Mouse (Mus musculus) macrophage (primary cell): ENCODE measurements around the gene Tmem132a. TPM values are rescaled to one million over a fixed set of nuclear protein-coding genes. Genes with fewer than 3 reads are reported as not detected.

Experiments used
- H3K27ac ChIP-seq: fragments of 350-480 bp; formaldehyde crosslinking; 2 replicates; pipeline ENCODE4 v1.9.0; 2021
- H3K36me3 ChIP-seq: fragments of 350-480 bp; formaldehyde crosslinking; 2 replicates; pipeline ENCODE4 v1.9.0; 2021; ENCODE audit errors: inconsistent target
- H3K4me3 ChIP-seq: fragments of 350-480 bp; formaldehyde crosslinking; 2 replicates; pipeline ENCODE4 v1.9.0; 2021; ENCODE audit errors: inconsistent target
- H3K79me2 ChIP-seq: fragments of 350-480 bp; formaldehyde crosslinking; 2 replicates; pipeline ENCODE4 v1.9.0; 2021; ENCODE audit errors: inconsistent target
- WGBS: methylation state at CpG from one replicate; pipeline ENCODE4 v1.1.7; 2026; ENCODE audit warnings: inconsistent platforms; ENCODE audit not compliant: missing documents; 5-methylcytosine and 5-hydroxymethylcytosine counted together
- polyA plus RNA-seq: library from polyadenylated mRNA; stranded (reverse); fragments of 250-400 nt; gene quantifications from 3 replicates; pipeline ENCODE4 v1.2.4, GENCODE M21; 2018; ENCODE audit warnings: inconsistent platforms
- total RNA-seq, 78 experiments: library from RNA; depleted of rRNA; stranded (reverse); fragments of 250-400 nt; gene quantifications; 1 replicate in 9 of 78; 2 replicates in 24 of 78; 3 replicates in 43 of 78; 4 replicates in 2 of 78; pipeline ENCODE4 v1.2.4; 2018; ENCODE audit warnings: inconsistent platforms in 56 of 78

Gene Tmem132a
- 10 to 100 TPM in 10 of 26 experiments, 1 to 10 TPM in 16; 5.0 to 17.4 (median 7.9) TPM for total RNA-seq (2018; cell fraction: chromatin; rRNA removed)
- total RNA-seq (2018; cell fraction: cytosol; rRNA removed), result 10 to 100 TPM in 1 of 26 experiments, 1 to 10 TPM in 25; 2.0 to 11.2 (median 6.0) TPM
- 10 to 100 TPM in 15 of 26 experiments, 1 to 10 TPM in 11; 4.9 to 32.2 (median 12.9) TPM for total RNA-seq (2018; cell fraction: nucleus; rRNA removed)
- 6.0 to 22.3 TPM (median 10.1 TPM) in 3 replicates for polyA plus RNA-seq

DNA sequence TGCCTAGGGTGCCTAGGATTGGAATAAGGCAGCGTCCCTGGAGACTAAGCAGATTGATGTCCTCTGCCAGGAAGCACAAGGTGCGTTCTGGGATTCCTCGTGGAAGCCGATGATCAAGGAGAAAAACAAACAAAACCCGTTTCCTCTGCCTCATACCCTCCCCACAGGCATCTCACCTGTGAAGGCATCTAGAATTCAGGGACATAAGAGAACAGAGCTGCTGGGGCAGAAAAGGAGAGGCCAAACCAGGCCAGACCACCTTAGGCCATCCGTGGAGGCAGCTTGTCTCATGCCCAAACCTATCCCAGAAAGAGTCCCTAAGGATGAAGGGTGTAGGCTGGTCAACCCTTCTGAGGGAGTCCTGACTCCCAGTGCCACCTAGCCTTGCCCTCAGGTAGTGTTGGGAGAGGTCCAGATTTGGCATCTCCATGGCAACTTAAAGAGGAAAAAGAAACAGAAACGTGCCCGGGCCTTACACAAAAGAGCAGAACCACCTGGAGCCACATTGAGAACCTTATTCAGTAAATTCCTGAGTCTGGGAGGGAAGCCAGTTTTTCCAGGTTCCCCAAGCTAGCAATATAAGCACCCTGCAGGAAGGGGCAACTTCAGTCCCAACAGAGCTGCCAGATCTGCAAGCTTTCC lies at the start of gene Tmem132a:
TSS of gene Tmem132a (minus strand) at position 55 of the 642 bp plus-strand sequence.
- Histone ChIP-seq H3K79me2 (peaks cover under 1% of the 10 kb centered on the region; the same call in 1 of the 2 replicates), H3K4me3 (peak within 1 kb of the TSS; percentile 25), H3K27ac (no peak within 1 kb of the TSS), H3K36me3 (peaks cover 27% of the 10 kb centered on the region; the same call in 1 of the 2 replicates)
- 36% methylated on average over 8 of the region's 8 CpGs for WGBS

DNA sequence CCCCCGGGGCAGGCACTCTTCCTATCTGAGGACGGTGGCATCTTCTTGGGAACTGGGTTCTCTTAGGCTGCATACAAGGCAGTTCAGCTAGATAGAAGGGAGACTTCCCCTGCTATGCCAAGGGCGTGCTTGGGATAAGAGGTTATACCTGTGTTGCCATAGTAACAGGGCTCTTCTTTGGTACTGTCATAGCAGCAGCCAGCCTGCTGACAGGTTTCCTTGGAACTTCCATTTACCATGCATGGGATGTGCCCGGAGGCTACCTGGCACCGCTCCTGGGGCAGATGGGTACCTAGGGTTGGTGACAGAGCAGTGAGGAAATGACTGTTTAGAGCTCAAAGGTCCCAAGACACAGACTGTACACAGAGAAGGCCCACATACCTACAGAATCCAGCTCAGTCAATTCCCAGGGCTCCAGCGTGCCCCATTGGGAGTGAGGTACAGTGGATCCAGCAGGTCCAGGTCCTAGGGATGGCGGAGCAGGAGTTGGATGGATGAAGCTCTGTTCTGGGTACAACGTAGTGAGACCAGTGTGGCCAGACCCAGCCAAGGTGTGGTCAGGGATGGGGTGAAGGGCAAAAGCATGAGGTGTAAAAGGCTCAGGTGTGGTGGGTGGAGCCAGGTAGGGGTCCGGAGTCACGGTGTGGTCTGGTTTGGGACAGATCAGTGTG lies 48.7 kb upstream of the Tmem132a start:
- H3K36me3 ChIP-seq, result no peaks in the 10 kb centered on the region
- H3K4me3 ChIP-seq, result no peak overlapping the region
- H3K27ac ChIP-seq, result no peak overlapping the region
- WGBS, result 96% methylated on average over 10 of the region's 10 CpGs
- no peaks in the 10 kb centered on the region for H3K79me2 ChIP-seq

DNA sequence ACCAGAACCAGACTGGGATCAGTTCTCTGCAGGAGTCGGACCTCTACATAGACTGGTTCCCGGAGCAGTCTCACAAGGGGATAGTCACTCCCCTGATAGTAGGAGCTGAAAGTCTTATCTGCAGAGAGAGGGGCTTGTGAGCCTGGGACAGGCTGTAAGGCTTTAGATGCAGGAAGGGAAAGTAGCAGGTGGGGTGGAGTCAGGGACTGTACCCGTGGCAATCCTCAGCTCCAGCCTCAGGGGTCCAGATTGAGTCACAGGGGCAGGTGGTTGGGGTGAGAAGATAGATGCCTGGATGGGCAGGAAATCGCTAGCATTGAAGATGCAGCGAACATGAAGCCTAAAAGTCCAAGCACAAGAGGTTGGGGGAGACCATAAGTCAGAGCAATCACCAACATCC lies 46.8 kb upstream of the Tmem132a start:
- Histone ChIP-seq H3K79me2 (no peaks in the 10 kb centered on the region), H3K27ac (no peak overlapping the region), H3K4me3 (no peak overlapping the region), H3K36me3 (no peaks in the 10 kb centered on the region)
- 78% methylated on average over 5 of the region's 5 CpGs for WGBS

DNA sequence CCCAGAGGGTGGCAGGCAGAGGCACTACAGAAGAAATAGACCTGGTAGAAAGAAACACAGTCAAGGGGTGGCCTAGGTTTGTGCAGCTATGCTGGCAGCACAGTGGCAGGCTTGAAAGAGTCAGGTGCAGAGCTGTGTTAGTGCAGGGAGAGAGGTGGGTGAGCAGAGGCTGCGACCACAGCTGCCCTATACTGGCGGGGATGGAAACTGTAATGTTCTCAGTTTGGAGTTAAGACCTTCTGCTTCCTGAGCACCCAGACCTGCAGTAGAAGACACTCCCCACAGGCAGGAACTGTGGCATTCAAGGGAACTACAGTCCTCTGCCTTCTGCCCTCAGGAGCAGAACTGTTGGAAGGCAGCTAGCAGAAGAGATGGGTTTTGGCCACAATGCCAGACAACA lies 45.1 kb upstream of the Tmem132a start:
- Histone ChIP-seq H3K36me3 (no peaks in the 10 kb centered on the region), H3K27ac (no peak overlapping the region), H3K79me2 (no peaks in the 10 kb centered on the region), H3K4me3 (no peak overlapping the region)
- 51% methylated on average over 2 of the region's 2 CpGs for WGBS

DNA sequence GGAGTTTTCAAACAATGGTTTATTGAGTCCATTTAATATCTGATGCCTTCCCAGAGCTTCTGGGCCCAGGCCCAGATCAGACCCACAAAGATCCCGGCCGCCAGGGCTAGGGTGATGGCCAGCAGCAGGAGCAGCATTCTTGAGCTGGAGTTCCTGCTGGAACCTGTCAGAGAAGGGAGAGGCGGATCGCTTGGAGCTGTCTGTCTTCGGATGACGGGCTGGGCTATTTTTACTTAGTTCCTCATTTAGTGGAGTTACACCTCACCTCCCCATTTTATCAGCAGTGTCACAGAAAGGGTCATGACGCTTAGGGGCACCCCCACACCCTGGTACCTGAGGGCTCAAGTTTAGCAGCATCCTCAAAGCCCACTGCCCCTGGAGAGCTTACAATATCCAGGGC lies 44.6 kb upstream of the Tmem132a start:
- no peak overlapping the region for H3K4me3 ChIP-seq
- 6% methylated on average over 6 of the region's 7 CpGs for WGBS

DNA sequence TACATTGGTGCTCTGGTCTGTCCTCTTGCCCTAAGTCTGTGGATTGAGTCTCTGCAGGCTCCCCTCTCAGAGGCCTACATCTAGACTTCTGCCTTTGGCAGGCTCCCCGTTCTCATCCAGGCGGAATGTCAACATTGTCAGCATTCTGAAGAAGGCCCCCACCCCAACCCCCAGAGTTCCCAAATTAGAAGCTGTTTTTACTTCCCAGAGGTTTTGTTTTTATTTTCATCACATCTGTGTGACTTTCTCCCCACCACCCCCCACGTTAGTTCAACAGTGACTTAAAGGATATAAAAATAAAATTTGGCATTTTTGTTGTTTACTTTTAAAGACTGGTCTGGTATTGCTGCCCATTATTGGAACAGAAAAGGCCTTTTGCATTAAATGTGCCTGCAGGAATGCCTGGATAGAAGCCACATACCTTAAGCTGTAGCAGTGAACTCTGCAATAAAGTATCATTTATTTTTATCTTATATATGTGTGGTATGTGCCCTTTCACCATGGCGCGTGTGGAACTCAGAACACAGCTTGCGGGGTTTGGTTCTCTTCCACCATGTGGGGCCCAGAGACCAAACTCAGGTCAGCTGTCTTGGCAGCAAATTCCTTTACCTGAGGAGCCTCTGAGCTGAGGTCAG lies 39.5 kb upstream of the Tmem132a start:
- 93% methylated on average over 6 of the region's 6 CpGs for WGBS
- Histone ChIP-seq H3K36me3 (peaks cover 6% of the 10 kb centered on the region; the same call in 1 of the 2 replicates), H3K79me2 (no peaks in the 10 kb centered on the region), H3K27ac (no peak overlapping the region), H3K4me3 (no peak overlapping the region)

More for the DNA sequence above, 44.6 kb upstream of the Tmem132a start:
- no peak overlapping the region for H3K27ac ChIP-seq
- no peaks in the 10 kb centered on the region for H3K36me3 ChIP-seq
- no peaks in the 10 kb centered on the region for H3K79me2 ChIP-seq

DNA sequence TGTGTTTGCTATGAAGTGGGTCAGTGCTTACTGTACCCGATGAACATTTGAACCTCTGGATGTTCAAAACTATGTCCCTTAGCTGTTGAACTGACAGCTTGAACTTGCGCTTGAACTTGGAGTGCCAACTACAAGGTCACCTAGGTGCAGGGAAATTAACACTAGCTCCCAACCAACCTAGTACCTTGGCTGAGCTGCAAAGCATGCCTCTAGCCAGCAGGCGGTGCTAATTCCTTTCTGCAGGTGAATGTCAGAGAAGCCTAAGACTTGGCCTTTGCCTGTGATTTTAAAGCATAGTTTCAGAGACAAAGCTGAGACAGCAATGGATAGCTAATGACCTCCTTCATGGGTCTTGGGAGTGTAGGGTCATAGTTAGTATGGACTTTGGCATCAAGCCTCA lies 38.2 kb upstream of the Tmem132a start:
- Histone ChIP-seq H3K36me3 (peaks cover 19% of the 10 kb centered on the region; the same call in 1 of the 2 replicates), H3K79me2 (no peaks in the 10 kb centered on the region), H3K4me3 (no peak overlapping the region), H3K27ac (no peak overlapping the region)
- 65% methylated on average over 3 of the region's 3 CpGs for WGBS

DNA sequence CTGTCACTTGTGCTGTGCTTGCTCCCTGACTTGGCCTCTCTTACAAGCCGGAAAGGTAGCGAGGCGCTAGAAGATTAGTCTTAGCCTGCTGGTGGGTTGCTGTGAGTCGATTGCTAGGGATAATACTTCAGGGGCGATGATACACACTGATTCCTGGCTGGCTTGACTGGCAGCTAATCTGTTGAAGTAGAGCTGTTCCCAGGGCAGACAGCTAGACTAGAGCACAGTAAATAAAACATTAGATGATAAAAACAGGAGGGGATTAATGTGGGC lies 35.9 kb upstream of the Tmem132a start:
- Histone ChIP-seq H3K79me2 (no peaks in the 10 kb centered on the region), H3K27ac (no peak overlapping the region), H3K4me3 (no peak overlapping the region), H3K36me3 (peaks cover 41% of the 10 kb centered on the region)
- 95% methylated on average over 5 of the region's 5 CpGs for WGBS

DNA sequence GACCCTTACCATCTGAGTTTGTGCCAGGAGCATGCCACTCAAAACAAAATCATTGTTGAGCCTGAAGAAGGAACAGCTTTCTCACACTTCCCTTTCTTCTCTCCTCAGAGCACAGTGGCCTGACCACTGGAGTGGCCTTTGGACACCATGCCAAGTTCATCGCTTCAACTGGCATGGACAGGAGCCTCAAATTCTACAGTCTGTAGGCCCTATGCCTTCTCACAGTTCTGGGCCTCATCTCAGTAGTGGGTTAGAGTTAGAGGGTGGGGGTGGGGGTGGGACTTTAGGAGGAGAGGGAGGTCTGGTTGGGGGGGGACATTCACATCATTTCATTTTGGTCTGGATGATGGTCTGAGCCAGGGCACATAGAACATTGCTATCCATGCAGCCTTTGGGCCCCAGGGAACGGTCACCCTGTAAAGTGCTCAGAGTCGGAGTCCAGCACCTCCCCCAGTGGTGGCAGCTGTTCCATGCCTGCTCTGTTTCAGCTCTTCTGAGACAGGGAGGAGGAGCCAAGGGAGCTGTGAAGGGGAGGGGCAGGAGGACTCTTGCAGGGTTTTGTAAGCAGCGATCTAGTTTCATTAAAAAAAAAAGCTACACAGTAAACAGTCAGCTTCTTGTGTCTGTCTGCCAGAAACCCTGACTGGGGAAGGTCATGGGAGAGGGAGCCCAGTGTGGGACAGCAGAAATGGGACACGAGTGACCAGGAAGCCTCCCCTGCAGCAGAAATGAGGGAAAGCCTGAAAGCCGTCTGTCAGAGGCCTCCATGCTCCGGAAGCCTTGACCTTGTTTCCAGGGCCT lies 35.4 kb upstream of the Tmem132a start:
- Histone ChIP-seq H3K4me3 (no peak overlapping the region), H3K27ac (no peak overlapping the region), H3K79me2 (no peaks in the 10 kb centered on the region), H3K36me3 (peaks cover 46% of the 10 kb centered on the region)
- WGBS, result 83% methylated on average over 7 of the region's 7 CpGs

DNA sequence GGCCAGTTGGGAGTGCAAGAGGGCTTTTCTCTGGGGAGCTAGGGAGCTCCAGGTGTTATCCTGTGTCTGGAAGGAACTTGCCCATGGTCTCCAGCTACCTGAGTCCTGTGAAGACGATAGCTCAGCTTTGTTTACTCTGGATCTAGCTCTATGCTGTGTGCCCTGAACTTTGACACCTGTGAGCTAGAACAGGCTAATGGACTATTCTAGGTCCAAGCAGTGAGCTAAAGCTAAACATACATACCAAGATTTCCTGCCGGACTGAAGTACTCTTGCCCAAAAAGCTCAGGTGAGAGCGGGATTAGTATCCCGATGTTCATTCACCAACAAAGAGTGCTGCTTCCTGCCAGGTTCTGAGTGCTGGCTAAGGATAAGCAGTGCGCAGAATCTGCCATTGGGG lies 34.8 kb upstream of the Tmem132a start:
- Histone ChIP-seq H3K36me3 (peaks cover 53% of the 10 kb centered on the region), H3K27ac (no peak overlapping the region), H3K79me2 (no peaks in the 10 kb centered on the region), H3K4me3 (no peak overlapping the region)
- 90% methylated on average over 5 of the region's 5 CpGs for WGBS

DNA sequence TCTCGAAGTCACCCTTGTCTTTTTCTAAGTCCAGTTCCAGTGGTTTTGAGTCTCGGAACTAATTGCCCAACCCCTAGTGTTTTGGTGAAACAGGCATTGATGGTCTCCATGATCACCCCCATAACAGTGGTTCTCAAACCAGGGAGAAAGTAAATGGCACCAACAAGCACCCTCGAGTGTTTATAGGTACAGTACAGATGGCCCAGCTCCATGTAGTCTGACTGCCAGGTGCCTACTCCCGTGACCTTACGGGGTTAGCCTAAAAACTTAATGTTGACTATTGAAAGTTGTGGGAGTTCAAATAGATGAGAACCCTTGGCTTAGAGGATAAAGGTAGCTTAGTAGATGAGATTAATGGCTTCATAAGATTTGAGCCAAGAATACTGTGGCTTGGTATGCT lies 31.3 kb upstream of the Tmem132a start:
- H3K79me2 ChIP-seq, result peaks cover 30% of the 10 kb centered on the region
- 95% methylated on average over 5 of the region's 5 CpGs for WGBS
- no peak overlapping the region for H3K4me3 ChIP-seq
- H3K27ac ChIP-seq, result no peak overlapping the region
- peaks cover 72% of the 10 kb centered on the region for H3K36me3 ChIP-seq

DNA sequence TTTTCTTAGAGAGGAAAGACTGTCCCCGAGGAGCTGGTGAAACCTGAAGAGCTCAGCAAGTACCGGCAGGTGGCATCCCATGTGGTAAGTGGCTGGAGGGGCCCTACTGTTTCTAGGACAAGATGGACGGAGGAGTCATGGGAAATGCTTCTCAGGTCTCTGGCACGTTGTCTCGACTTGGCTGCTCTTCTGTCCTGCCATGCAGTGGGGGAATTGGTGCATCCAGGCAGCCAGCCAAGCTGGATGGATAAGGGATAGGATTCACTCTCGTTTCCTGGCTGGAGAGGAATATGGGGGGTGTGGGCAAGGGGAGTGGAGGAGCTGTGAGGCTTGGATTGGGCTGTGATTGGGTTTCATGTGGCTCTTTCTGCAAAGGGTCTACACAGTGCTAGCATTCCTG lies 30.6 kb upstream of the Tmem132a start:
- H3K4me3 ChIP-seq, result no peak overlapping the region
- H3K27ac ChIP-seq, result no peak overlapping the region
- 97% methylated on average over 6 of the region's 6 CpGs for WGBS
- peaks cover 72% of the 10 kb centered on the region for H3K36me3 ChIP-seq
- H3K79me2 ChIP-seq, result peaks cover 37% of the 10 kb centered on the region

DNA sequence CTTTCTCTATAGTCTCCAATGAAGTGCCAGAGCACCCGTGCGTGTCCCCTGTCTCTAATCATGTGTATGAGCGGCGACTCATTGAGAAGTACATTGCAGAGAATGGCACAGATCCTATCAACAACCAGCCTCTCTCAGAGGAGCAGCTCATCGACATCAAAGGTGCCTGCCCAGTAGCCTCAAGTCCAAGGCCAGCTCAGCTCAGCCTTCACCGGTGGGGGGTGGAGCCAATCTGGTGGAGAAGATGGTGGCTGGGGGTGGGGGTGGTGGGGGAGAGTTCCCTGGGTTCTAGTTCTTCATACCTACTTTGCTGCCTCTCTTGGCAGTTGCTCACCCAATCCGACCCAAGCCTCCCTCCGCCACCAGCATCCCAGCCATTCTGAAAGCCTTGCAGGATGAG lies 27.8 kb upstream of the Tmem132a start:
- Histone ChIP-seq H3K79me2 (peaks cover 37% of the 10 kb centered on the region), H3K36me3 (peaks cover 49% of the 10 kb centered on the region), H3K4me3 (no peak overlapping the region), H3K27ac (no peak overlapping the region)
- 90% methylated on average over 8 of the region's 8 CpGs for WGBS

DNA sequence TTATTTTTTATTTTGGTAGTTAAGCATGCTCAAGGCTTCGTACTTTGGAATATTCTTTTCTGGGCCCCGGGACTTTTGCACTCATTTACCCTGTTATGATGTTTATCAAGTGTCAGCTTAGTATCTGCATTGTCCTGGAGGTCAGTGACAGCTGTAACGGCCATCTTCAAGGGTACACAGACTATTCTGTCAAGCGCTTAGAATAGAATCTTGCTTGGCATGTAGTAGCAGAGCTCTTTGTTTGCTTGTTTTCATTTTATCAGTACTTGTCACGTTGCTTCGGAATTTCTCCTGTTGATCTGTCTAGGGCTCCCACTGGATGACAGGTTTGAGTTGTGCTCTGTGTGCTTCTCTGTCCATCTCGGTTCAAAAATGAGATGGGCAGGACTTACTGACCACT lies 27.1 kb upstream of the Tmem132a start:
- peaks cover 37% of the 10 kb centered on the region for H3K79me2 ChIP-seq
- no peak overlapping the region for H3K4me3 ChIP-seq
- H3K27ac ChIP-seq, result no peak overlapping the region
- WGBS, result 88% methylated on average over 7 of the region's 7 CpGs
- H3K36me3 ChIP-seq, result peaks cover 43% of the 10 kb centered on the region
